Comparison of ENCODE assay signal across 8 mouse cellular contexts in the genomic region with DNA sequence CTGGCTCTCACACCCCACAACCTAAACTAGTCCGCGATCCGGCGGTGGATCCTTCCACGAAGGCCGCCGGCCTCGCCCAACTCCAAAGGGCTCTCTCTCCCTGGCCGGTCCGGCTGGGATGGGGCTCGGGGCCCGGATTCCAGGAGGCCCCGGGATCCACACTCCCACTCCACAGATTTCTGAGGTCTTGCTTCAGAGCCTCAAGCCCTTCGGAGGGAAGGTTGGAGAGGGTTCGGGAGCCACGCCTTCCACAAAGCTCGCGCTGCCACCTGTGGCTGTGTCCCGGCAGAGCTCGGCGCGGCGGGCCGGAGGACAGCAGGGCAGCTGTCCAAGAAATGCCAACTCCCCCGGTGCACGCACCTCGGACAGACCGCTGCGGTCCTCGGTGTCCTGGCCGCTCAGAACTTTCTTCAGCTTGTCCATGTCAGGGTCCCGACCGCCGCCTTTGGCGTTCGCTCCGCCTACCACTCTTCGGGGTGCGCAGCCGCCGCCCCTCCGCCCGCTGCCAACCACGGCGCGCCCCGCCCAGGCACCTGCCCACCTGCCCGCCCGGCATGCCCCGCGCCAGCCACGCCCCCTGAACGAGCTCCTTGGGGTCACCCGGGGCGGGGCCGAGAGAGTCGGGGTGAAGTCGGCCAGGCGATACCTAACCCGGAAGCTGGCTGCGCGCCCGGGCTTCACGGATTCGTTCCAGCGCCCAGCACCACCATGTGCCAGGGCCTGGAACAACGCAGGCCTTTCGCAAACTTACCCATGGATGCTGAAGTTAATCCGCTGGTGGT. TPM values are rescaled to one million over a fixed set of nuclear protein-coding genes. Genes with fewer than 3 reads are reported as not detected.
DNase-seq lines count a peak whose midpoint lies in the region; ATAC-seq lines count a peak whose summit lies in the region.

A gene (minus strand): TSS at position 559 of the 782 bp plus-strand sequence.

- H3K4me3 ChIP-seq in erythroblast, embryonic 14.5 days (replicated peaks), result peak within 1 kb of the TSS; percentile 86
- H3K4me3 ChIP-seq in heart, embryonic 10.5 days, result peak within 1 kb of the TSS; percentile 88
- peak within 1 kb of the TSS; percentile 58 for H3K4me3 ChIP-seq in kidney, embryonic 15.5 days (replicated peaks)

- H3K4me1 ChIP-seq in erythroblast, embryonic 14.5 days (ENCODE audit: control insufficient read depth), result peaks cover 39% of the 10 kb centered on the region
- peaks cover 43% of the 10 kb centered on the region for H3K4me1 ChIP-seq in heart, embryonic 10.5 days
- H3K4me1 ChIP-seq in kidney, embryonic 15.5 days, result peaks cover 28% of the 10 kb centered on the region

- peak within 1 kb of the TSS; percentile 76 for H3K9ac ChIP-seq in kidney, embryonic 15.5 days

- H3K9me3 ChIP-seq in erythroblast, embryonic 14.5 days (ENCODE audit: control insufficient read depth, low read length), result no peaks in the 10 kb centered on the region
- no peaks in the 10 kb centered on the region for H3K9me3 ChIP-seq in heart, embryonic 10.5 days
- no peaks in the 10 kb centered on the region for H3K9me3 ChIP-seq in kidney, embryonic 15.5 days (replicated peaks)

- DNase-seq in CD4-positive, CD25-positive, alpha-beta regulatory T cell, adult 2 months (ENCODE audit: low read depth, low spot score), result peak; percentile 98
- DNase-seq in brain, embryonic 18.5 days (ENCODE audit: low read depth, low spot score), result peak; percentile 28
- DNase-seq in heart, embryonic 10.5 days (ENCODE audit: low spot score), result peak; percentile 95
- DNase-seq in liver, result peak; percentile 99
- peak; percentile 38 to 62 for DNase-seq in monocyte, adult 2 months (ENCODE audit: low read depth in 1 of 2, low spot score in 2 of 2)
- DNase-seq in spleen, postnatal 14 days (ENCODE audit: low spot score in 2 of 2), result peak; percentile 85 to 89

- H3K27ac ChIP-seq in heart, embryonic 10.5 days, result peak within 1 kb of the TSS; percentile 92
- H3K27ac ChIP-seq in kidney, embryonic 15.5 days, result peak within 1 kb of the TSS; percentile 94

- H3K4me2 ChIP-seq in kidney, embryonic 15.5 days, result peak within 1 kb of the TSS; percentile 76

- ATAC-seq in kidney, embryonic 15.5 days (replicated peaks; ENCODE audit: low FRiP score), result peak; percentile 95

- under 1% methylated on average over 65 of the region's 69 CpGs for WGBS in heart, embryonic 10.5 days
- WGBS in kidney, embryonic 15.5 days, result under 1% methylated on average over 69 of the region's 69 CpGs

- H3K27me3 ChIP-seq in erythroblast, embryonic 14.5 days (ENCODE audit: control insufficient read depth), result peaks cover 5% of the 10 kb centered on the region; the same call in 1 of the 2 replicates
- H3K27me3 ChIP-seq in heart, embryonic 10.5 days (ENCODE audit: insufficient read depth, poor library complexity, severe bottlenecking), result no peaks in the 10 kb centered on the region
- H3K27me3 ChIP-seq in kidney, embryonic 15.5 days, result no peaks in the 10 kb centered on the region

- no peaks in the 10 kb centered on the region for H3K36me3 ChIP-seq in erythroblast, embryonic 14.5 days (ENCODE audit: control insufficient read depth)
- H3K36me3 ChIP-seq in heart, embryonic 10.5 days, result no peaks in the 10 kb centered on the region
- H3K36me3 ChIP-seq in kidney, embryonic 15.5 days, result no peaks in the 10 kb centered on the region

RNA-seq across cellular contexts. Expression of the gene that starts here (rescaled TPM):
- 0.06 and 0.13 TPM in 2 replicates for polyA plus RNA-seq in erythroblast, embryonic 14.5 days (2012)
- 18.8 and 23.6 TPM in 2 replicates for polyA plus RNA-seq in heart, embryonic 10.5 days (2016; fragmentation: Nextera tagmentation; extraction: Ambion mirVana)
- polyA plus RNA-seq in kidney, embryonic 15.5 days (2015; fragmentation: Nextera tagmentation; extraction: Ambion mirVana), result 22.8 and 23.5 TPM in 2 replicates

Comparison
In these comparisons a context has a peak if more than half of its experiments do, and no peak if none do; other contexts are left out.
1. Peak in every context shown above with its lines: DNase-seq, ATAC-seq, H3K4me3 ChIP-seq and H3K27ac ChIP-seq.
2. RNA of the gene that starts here (polyA plus RNA-seq): 22.8 to 23.5 TPM in kidney, embryonic 15.5 days and 18.8 to 23.6 TPM in heart, embryonic 10.5 days; 0.06 to 0.13 TPM in erythroblast, embryonic 14.5 days; every median in the first group is over 10 times any median in the second.
3. DNase-seq: peak in every context shown above with its lines; median percentile 99 in liver; 98 in CD4-positive, CD25-positive, alpha-beta regulatory T cell, adult 2 months; 95 in heart, embryonic 10.5 days; 87 in spleen, postnatal 14 days; 50 in monocyte, adult 2 months; 28 in brain, embryonic 18.5 days.